Comparison of ENCODE assay signal across 8 mouse cellular contexts in genomic region chr3:98062591-98063185, GRCm38 (mm10). TPM values are rescaled to one million over a fixed set of nuclear protein-coding genes. Genes with fewer than 3 reads are reported as not detected.
DNase-seq lines count a peak whose midpoint lies in the region; ATAC-seq and TF ChIP-seq lines count a peak whose summit lies in the region.

No protein-coding gene starts in this region.

- intact Hi-C loops in left cerebral cortex, postnatal 14 days (cut with DNase I): no loop called here

- DNase-seq in lung, adult 2 months: no peak
- no peak for DNase-seq in gastrocnemius, postnatal 25 days
- DNase-seq in left cerebral cortex, postnatal 14 days (ENCODE audit: low spot score in 2 of 2): no peak
- DNase-seq in urinary bladder, postnatal 10 days (ENCODE audit: low spot score): no peak

- H3K9me3 ChIP-seq in lung, embryonic 16.5 days (ENCODE audit: control insufficient read depth, low read length): no peaks in the 10 kb centered on the region
- no peaks in the 10 kb centered on the region for H3K9me3 ChIP-seq in embryonic facial prominence, embryonic 15.5 days (replicated peaks)
- H3K9me3 ChIP-seq in intestine, embryonic 16.5 days (ENCODE audit: control insufficient read depth, low read length): no peaks in the 10 kb centered on the region
- no peaks in the 10 kb centered on the region for H3K9me3 ChIP-seq in neural tube, embryonic 14.5 days (ENCODE audit: control insufficient read depth, low read length)

- TF ChIP-seq CTCF in lung, adult 2 months (IDR thresholded peaks at IDR 0.05; ENCODE audit: insufficient read depth, low read length): no peak

- H3K9ac ChIP-seq in lung, embryonic 16.5 days (ENCODE audit: low read length): peak overlapping the region; percentile 61
- no peak overlapping the region for H3K9ac ChIP-seq in embryonic facial prominence, embryonic 15.5 days
- no peak overlapping the region for H3K9ac ChIP-seq in intestine, embryonic 16.5 days (ENCODE audit: low read depth, low read length)
- H3K9ac ChIP-seq in neural tube, embryonic 14.5 days (replicated peaks; ENCODE audit: low read depth, low read length): no peak overlapping the region

- H3K27ac ChIP-seq in lung, embryonic 16.5 days (ENCODE audit: low read length): peak overlapping the region; percentile 98
- peak overlapping the region; percentile 93 for H3K27ac ChIP-seq in embryonic facial prominence, embryonic 15.5 days (replicated peaks)
- H3K27ac ChIP-seq in intestine, embryonic 16.5 days (ENCODE audit: low read length): peak overlapping the region; percentile 82
- H3K27ac ChIP-seq in neural tube, embryonic 14.5 days (ENCODE audit: low read depth, low read length): peak overlapping the region; percentile 63

- H3K36me3 ChIP-seq in lung, embryonic 16.5 days (ENCODE audit: control insufficient read depth, insufficient read depth, low read length): no peaks in the 10 kb centered on the region
- H3K36me3 ChIP-seq in embryonic facial prominence, embryonic 15.5 days: no peaks in the 10 kb centered on the region
- no peaks in the 10 kb centered on the region for H3K36me3 ChIP-seq in intestine, embryonic 16.5 days (ENCODE audit: control insufficient read depth, insufficient read depth, low read length)
- no peaks in the 10 kb centered on the region for H3K36me3 ChIP-seq in neural tube, embryonic 14.5 days (ENCODE audit: control insufficient read depth, insufficient read depth, low read length)

- H3K4me3 ChIP-seq in lung, embryonic 16.5 days (ENCODE audit: low read length): no peak overlapping the region
- H3K4me3 ChIP-seq in lung, adult 2 months (replicated peaks; ENCODE audit: extremely low read depth, low read depth, low read length): no peak overlapping the region
- H3K4me3 ChIP-seq in embryonic facial prominence, embryonic 15.5 days (replicated peaks): no peak overlapping the region
- no peak overlapping the region for H3K4me3 ChIP-seq in intestine, embryonic 16.5 days (ENCODE audit: low read length)
- H3K4me3 ChIP-seq in neural tube, embryonic 14.5 days (ENCODE audit: low read depth, low read length): no peak overlapping the region

- H3K4me1 ChIP-seq in lung, embryonic 16.5 days (replicated peaks; ENCODE audit: control insufficient read depth, insufficient read depth, low read length): peaks cover 60% of the 10 kb centered on the region
- H3K4me1 ChIP-seq in lung, adult 2 months (ENCODE audit: control insufficient read depth, insufficient read depth, low read length): peaks cover 25% of the 10 kb centered on the region
- peaks cover 75% of the 10 kb centered on the region for H3K4me1 ChIP-seq in embryonic facial prominence, embryonic 15.5 days
- peaks cover 26% of the 10 kb centered on the region for H3K4me1 ChIP-seq in intestine, embryonic 16.5 days (ENCODE audit: control insufficient read depth, insufficient read depth, low read length)
- peaks cover 41% of the 10 kb centered on the region for H3K4me1 ChIP-seq in neural tube, embryonic 14.5 days (ENCODE audit: control insufficient read depth, insufficient read depth, low read length)

- H3K4me2 ChIP-seq in lung, embryonic 16.5 days (ENCODE audit: low read depth, low read length): peak overlapping the region; percentile 38
- peak overlapping the region; percentile 3; the same call in 1 of the 2 replicates for H3K4me2 ChIP-seq in embryonic facial prominence, embryonic 15.5 days (replicated peaks)
- H3K4me2 ChIP-seq in intestine, embryonic 16.5 days (ENCODE audit: low read depth, low read length): 0 out of 2 replicates have a peak overlapping the region, but pooled peaks have one; percentile 7
- H3K4me2 ChIP-seq in neural tube, embryonic 14.5 days (ENCODE audit: low read depth, low read length): peak overlapping the region; percentile 11; the same call in 1 of the 2 replicates

- WGBS in lung, embryonic 16.5 days: 44% methylated on average over 1 of the region's 1 CpGs
- WGBS in lung, adult 2 months: 64% methylated on average over 1 of the region's 1 CpGs
- WGBS in embryonic facial prominence, embryonic 15.5 days: 10% methylated on average over 1 of the region's 1 CpGs
- 69% methylated on average over 1 of the region's 1 CpGs for WGBS in intestine, embryonic 16.5 days
- 74% methylated on average over 1 of the region's 1 CpGs for WGBS in neural tube, embryonic 14.5 days

- no peak for TF ChIP-seq POLR2A in lung, adult 2 months (IDR thresholded peaks at IDR 0.05; ENCODE audit: borderline replicate concordance, extremely low read depth, low read depth, low read length)

- ATAC-seq in lung, embryonic 16.5 days (ENCODE audit: low read depth): peak; percentile 12; the same call in 1 of the 2 replicates
- no peak for ATAC-seq in embryonic facial prominence, embryonic 15.5 days (ENCODE audit: insufficient number of reproducible peaks, low FRiP score, low TSS enrichment, low read depth)
- no peak for ATAC-seq in intestine, embryonic 16.5 days
- ATAC-seq in neural tube, embryonic 14.5 days (ENCODE audit: low read depth): no peak

- no peaks in the 10 kb centered on the region for H3K27me3 ChIP-seq in lung, embryonic 16.5 days (ENCODE audit: control insufficient read depth, insufficient read depth, low read depth, low read length)
- H3K27me3 ChIP-seq in embryonic facial prominence, embryonic 15.5 days: no peaks in the 10 kb centered on the region
- no peaks in the 10 kb centered on the region for H3K27me3 ChIP-seq in intestine, embryonic 16.5 days (replicated peaks; ENCODE audit: control insufficient read depth, insufficient read depth, low read length)
- no peaks in the 10 kb centered on the region for H3K27me3 ChIP-seq in neural tube, embryonic 14.5 days (ENCODE audit: control insufficient read depth, insufficient read depth, low read length)

RNA-seq across cellular contexts. Expression of gene Notch2, which starts 49.4 kb away (rescaled TPM):
- 34.1 and 35.7 TPM in 2 replicates for polyA plus RNA-seq in lung, embryonic 16.5 days (2015; fragmentation: Nextera tagmentation; extraction: Ambion mirVana)
- 43.0 and 48.7 TPM in 2 replicates for polyA plus RNA-seq in lung, adult 2 months (2012; rRNA removed)
- 30.6 and 31.8 TPM in 2 replicates for polyA plus RNA-seq in embryonic facial prominence, embryonic 15.5 days (2015; fragmentation: Nextera tagmentation; extraction: Ambion mirVana)
- 9.1 and 10.9 TPM in 2 replicates for polyA plus RNA-seq in intestine, embryonic 16.5 days (2015; fragmentation: Nextera tagmentation; extraction: Ambion mirVana)
- 8.2 and 13.6 TPM in 2 replicates for polyA plus RNA-seq in neural tube, embryonic 14.5 days (2014; fragmentation: Nextera tagmentation; extraction: Ambion mirVana)
- total RNA-seq in gastrocnemius, postnatal 25 days (2021): 10 to 100 TPM in 1 of 2 experiments, 1 to 10 TPM in 1; 9.9 to 10.3 TPM
- 10 to 100 TPM; 14.9 to 15.0 TPM for total RNA-seq in left cerebral cortex, postnatal 14 days (2021)
